Mouse (Mus musculus) common myeloid progenitor, adult 5-6 weeks (primary cell): ENCODE measurements around the gene Gm21964. TPM values are rescaled to one million over a fixed set of nuclear protein-coding genes. Genes with fewer than 3 reads are reported as not detected.
A peak's percentile ranks its signal among the peaks of the same experiment; 100 is the strongest.

Experiments used
- ATAC-seq: replicated peaks from 2 replicates; pipeline ENCODE4 v1.8.0; 2016; ENCODE audit warnings: low read depth, mild to moderate bottlenecking, moderate TSS enrichment, inconsistent platforms; ENCODE audit not compliant: poor library complexity, severe bottlenecking
- total RNA-seq: library from RNA; stranded (forward); fragments of 200-1000, 187-1606 nt; gene quantifications from 2 replicates; pipeline ENCODE4 v1.2.3, GENCODE M21; 2017

Gene Gm21964
- total RNA-seq, 1 experiment from 2014 or later = not detected

- ATAC-seq = peak; percentile 95
These were observed 44.5 kb downstream of the Gm21964 start for GRCm38 (mm10) chr8:110145538-110145937.

- no peak for ATAC-seq
These were observed 51.9 kb downstream of the Gm21964 start for GRCm38 (mm10) chr8:110152951-110153350.

Other genes starting within 250 kb of the Gm21964 start
- 6.0 and 10.7 TPM in 2 replicates for gene Phlpp2, start 232.7 kb upstream of the Gm21964 start, total RNA-seq
- not detected in 2 replicates for gene Marveld3, start 139.0 kb upstream of the Gm21964 start, total RNA-seq
- gene Tat, start 110.8 kb upstream of the Gm21964 start, total RNA-seq = not detected in 2 replicates
- not detected in 2 replicates for gene Chst4, start 61.5 kb upstream of the Gm21964 start, total RNA-seq
- 0.18 and 0.34 TPM in 2 replicates for gene Zfp612, start 21.5 kb upstream of the Gm21964 start, total RNA-seq
- gene Gm17720, start 1.5 kb downstream of the Gm21964 start, total RNA-seq = not detected in 2 replicates
- not detected in 2 replicates for gene Calb2, start 67.0 kb downstream of the Gm21964 start, total RNA-seq
- gene Cmtr2, start 114.5 kb downstream of the Gm21964 start, total RNA-seq = 10.9 and 13.8 TPM in 2 replicates
- gene Hydin, start 165.8 kb downstream of the Gm21964 start, total RNA-seq = not detected in 2 replicates